Mouse (Mus musculus) inflammation-experienced regulatory T-cells, adult 6 months (primary cell): ENCODE data around the gene Scml4. TPM values are rescaled to one million over a fixed set of nuclear protein-coding genes. Genes with fewer than 3 reads are reported as not detected.

Experiments used
- ATAC-seq: one replicate; pipeline ENCODE4 v1.8.0; 2017
- polyA plus RNA-seq, 3 experiments: library from polyadenylated mRNA; unstranded; fragments of 100-300 nt; shearing (Covaris generic); gene quantifications; one replicate each; pipeline ENCODE4 v1.2.1; 2017

Scml4 gene
- polyA plus RNA-seq, 3 experiments from 2014 or later: 14.0 to 48.5 (median 47.5) TPM

DNA sequence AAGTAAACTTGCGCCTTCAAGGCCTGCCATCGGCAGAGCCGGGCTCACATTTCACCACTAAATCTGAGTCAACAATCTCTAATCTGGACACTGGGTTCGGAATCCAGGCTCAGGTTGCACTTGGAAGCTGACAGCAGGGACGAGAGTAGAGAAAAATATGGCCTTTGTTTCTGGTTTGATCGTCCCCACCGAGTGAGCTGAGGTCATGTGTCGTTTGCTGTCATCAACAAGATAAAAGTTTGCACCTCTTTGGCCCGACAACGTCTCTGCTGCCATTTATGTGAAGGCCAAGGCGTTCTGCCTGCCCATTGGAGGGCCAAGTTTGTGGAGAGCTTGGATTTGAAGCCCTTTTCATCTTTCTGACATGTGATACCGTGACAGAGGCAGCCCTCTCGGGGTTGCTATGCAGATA, 135.3 kb downstream of the Scml4 start:
- no peak for ATAC-seq

DNA sequence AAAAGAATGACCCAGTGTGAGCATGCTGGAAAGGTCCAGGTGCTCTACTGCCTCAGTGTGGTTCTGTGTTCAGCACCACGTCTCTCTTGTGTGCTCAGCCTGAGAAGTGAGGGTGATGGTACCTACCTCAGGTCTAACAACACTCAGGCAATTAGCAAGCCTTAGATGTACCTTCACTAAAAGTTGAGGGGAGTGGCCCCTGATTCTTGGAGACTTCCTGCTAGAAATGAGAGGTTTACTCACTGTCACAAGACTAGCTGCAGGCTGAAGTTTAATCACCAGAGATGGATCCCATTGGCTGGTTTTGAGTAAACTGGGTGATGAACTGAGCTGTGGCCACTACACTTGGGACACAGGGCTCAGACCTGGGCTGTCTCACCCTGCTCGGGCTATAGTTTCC, 137.1 kb downstream of the Scml4 start:
- ATAC-seq: peak; percentile 72

DNA sequence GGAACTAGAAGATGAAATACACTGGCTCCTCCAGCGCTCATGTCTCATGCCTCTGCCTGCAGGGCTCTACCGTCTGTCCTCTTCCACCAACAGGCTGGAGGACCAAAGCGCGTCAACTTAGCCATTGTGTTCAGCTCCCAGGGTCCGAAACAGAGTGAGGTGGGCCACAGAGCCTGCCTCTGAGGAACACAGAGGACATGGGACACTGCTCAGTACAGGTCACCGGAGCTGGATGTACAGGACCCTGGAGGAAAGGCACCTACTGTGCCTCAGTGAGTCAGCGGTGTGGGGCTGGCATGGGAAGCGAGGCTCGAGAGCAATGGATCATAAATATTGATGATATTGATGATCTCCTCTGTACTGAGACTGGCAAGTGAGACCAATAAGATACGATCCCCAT, 139.2 kb downstream of the Scml4 start:
- ATAC-seq: no peak

DNA sequence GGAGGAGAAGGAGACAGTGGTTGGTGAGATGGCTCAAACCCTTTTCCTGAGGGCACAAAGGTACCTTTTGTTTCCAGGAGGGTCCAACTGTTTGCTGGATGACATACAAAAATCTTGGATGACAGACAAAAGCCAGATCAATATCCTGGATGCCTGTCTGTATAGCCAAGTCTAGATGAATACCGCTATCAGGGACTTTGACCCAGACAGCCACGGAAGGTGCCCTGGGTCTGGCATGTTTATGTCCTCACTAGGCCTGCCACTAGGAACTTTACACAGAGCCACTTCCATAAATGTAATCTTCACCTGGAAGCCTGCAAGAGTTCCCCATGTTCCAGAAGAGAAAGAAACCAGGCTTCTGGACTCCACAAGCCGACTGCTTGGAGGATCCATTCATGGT, 141.3 kb downstream of the Scml4 start:
- no peak for ATAC-seq

GRCm38 (mm10) chr10:43002066-43002678, 142.0 kb downstream of the Scml4 start:
- ATAC-seq: peak; percentile 41

GRCm38 (mm10) chr10:43002721-43003465, 142.7 kb downstream of the Scml4 start:
- no peak for ATAC-seq

GRCm38 (mm10) chr10:43003466-43003757, 143.2 kb downstream of the Scml4 start:
- ATAC-seq: no peak

DNA sequence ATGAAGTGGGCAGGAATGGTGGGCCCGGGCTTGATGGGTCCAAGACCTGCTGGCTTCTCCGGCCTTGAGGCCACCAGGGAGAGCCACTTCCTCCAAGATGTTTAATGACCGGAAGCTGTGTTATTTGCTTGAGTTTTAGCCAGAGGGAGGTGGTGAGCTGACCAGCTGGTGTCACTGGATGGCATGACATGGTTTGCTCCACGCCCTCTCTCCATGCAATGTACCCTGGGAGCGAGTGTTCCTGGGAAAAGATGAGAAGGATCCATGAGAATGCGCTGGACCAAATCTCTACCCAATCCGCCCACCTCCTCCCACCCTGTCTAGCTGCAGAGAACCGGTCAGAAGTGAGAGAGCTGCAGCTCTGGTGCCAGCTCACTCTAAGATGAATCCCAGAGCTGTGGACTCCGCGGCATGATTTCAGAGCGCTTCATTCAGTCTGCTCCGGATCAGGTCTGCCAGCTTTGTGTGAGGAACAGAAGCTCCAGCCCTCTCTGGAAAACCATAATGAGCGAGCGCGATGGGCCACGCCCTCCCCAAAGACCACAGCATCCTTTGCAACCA, 144.1 kb downstream of the Scml4 start:
- ATAC-seq: no peak

DNA sequence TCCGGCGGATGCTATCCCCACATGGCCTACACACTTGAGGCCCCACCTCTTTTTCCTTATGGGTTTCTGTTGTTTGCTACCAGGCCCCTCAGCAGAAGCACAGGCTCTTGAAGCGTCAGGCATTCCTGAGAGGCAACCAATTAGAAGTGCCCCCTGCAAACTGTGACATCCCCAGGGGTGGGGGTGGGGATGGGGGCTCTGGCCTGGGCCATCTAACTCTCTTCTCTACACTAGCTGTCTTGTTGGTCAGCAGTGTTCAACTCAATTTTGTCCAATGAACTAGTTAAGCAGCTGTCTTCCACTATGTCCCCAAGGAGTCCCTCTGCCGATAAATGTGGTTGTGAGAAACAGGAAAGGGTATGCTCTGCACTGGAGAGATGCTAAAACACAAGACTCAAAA, 144.9 kb downstream of the Scml4 start:
- ATAC-seq: no peak

- ATAC-seq: no peak
Measured at GRCm38 (mm10) chr10:43005677-43006076, 145.5 kb downstream of the Scml4 start.

DNA sequence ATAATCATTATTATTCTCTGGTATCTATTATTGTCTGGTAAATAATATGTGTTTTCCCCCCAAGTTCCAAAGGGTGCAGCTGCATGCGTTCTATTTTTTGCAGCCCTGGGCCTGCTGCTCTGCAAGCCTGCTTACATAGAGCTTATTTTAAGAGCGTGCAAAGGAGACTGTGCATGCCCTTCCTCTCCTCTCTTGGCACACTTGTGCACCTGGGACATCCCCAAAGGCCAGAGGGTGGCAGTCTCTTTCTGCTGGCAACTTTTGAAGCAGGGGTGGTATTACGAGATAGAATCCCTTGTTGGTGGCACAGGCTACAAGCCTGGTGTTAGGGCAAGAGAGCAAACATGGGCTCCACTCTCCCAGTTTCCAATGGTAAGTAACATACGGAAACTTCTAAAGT, 146.4 kb downstream of the Scml4 start:
- ATAC-seq: no peak

DNA sequence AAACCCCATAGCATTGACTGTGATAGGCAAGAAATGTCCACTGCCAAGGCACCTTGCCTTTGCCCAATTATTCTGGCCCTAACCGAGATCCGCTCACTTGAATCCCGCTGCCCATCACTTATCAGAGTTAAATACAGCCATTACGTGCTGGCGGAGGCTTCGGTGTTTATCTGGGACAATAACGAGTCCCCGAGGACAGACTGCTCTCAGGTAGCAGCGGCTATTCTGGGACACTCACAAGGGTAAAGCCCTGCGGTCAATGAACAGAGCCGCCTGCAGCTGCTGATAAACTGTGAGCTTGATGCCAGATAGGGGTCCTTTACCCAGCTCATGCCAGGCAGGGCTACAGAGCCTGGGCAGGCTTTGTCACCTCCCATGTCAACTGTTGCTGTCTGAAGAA, 147.9 kb downstream of the Scml4 start:
- ATAC-seq: no peak

Other genes starting within 250 kb of the Scml4 start
- 10 to 100 TPM; 11.8 to 23.6 (median 20.0) TPM for gene Sec63, start 98.9 kb upstream of the Scml4 start, polyA plus RNA-seq